Mouse (Mus musculus): ENCODE measurements around the gene Ppp4r3a. TPM values are rescaled to one million over a fixed set of nuclear protein-coding genes. Genes with fewer than 3 reads are reported as not detected.

Ppp4r3a gene
- polyA plus RNA-seq, 1 experiment: 6.6 TPM

GRCm38 (mm10) chr12:101039956-101040355 lies 43.5 kb downstream of the Ppp4r3a start:
- no peak for DNase-seq (ENCODE audit: low read depth, low spot score)

DNA sequence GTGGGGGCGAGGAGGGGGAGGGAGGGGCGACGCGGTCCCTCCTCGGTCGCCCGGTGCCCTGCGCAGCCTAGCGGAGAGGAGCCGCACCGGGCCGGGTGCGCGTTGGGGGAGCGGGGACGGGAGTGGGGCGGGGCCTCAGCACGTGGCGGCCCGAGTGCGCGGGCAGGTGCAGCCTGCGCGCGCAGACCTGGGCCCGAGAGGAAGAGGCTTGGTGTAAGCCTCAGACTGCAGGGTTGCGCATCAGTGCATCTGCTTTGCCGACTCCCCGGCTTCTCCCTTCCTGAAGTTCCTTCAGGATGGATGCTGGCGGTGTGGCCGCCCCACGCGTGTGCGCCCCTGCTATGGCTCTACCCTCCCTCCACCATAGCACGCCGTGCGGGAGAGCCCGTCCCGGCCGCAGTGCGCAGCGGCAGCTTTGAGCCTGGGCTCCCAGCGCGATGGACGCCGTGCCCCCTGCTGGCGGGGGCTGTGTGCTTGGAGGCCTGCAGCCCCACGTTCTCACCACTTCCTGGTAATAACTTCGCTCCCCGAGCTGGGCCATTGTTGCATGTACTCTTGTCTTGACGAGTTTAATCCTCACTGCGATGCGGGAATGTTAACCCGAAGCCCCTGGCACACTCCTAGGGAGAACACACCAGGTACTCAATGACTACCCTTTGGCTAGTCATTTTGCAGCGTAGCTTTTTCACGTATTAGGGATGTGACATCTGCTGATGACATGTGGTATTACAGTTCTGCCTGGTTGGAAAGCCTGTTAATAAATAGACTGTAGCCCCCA lies 54.4 kb downstream of the Ppp4r3a start, which contains the start of gene Ccdc88c:
Gene Ccdc88c (minus strand): TSS at position 103 of the 778 bp plus-strand sequence.
- WGBS: under 1% methylated on average over 52 of the region's 56 CpGs
- DNase-seq (ENCODE audit: low read depth, low spot score): no peak

DNA sequence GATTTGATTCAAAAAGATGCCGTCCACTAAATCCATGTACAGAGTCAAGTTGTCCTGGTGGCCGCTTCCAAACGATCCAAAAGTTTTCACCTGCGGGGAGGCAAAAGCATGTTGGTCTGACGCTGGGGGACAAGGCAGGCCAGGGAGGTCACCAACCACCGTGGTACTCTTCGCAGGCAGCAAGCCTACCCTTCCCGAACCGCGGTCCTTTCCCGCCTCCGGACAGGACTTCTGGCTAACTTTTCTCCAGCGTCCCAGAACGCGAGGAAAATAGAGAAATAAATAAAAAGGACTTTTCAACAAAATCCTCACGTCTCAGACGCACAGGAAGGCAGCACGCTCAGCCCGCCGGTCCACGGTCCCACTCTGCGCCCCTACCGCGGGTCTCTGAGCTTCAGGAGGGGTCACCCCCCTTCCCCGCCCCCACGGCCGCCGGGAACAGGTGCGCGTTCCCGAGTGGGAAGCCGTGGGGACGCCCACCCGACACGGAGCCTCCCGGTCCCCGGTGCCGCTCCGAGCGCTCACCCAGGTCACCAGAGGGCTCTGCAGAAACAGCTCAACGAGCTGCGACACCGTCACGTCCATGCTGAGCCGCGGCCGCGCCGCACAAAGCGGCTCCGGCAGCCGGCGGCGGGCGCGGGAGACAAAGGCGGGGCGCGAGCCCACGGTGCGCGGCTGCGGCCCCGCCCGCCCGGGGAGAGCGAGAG lies 55.1 kb downstream of the Ppp4r3a start:
- no peak for DNase-seq (ENCODE audit: low read depth, low spot score)
- under 1% methylated on average over 66 of the region's 67 CpGs for WGBS

DNA sequence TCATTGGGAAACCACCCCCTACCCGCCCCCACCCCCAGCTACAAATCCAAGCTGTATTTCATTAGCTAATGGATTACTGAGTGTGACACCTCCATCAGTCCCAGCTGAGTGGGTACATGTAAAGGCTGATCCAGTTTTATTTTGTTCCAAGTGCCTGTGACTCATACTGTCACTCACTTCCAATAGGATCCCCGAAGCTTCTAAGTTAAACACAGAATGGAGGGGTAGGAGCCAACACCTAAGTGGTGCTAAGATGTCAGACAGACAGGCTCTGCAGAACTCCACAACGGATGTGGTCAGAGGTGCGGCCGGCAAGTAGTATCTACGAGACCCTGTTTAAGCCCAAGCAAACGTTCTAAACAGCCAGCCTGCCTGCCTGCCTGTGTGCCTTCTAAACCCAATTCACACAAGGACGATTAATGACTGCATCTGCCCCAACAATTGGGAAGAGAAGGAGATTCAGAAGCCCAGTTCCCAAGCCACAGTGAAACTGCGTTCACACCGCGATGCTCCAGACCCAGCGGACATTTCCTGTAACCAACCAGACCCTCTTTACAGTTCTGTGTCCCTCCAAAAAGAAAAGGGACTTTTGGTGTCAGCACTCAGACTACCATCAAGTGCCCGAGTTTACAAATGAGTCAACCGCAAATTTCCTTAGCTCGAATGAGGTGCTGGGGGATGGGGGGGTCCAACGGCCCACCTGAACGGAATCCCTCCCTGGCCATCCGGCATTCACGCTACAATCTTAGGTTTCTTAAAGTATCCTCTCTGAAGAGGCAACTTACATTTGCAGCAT lies 55.9 kb downstream of the Ppp4r3a start:
- no peak for DNase-seq (ENCODE audit: low read depth, low spot score)
- 3% methylated on average over 19 of the region's 19 CpGs for WGBS

GRCm38 (mm10) chr12:101026946-101027345 lies 56.6 kb downstream of the Ppp4r3a start:
- 7% methylated on average over 14 of the region's 14 CpGs for WGBS
- DNase-seq (ENCODE audit: low read depth, low spot score): no peak

DNA sequence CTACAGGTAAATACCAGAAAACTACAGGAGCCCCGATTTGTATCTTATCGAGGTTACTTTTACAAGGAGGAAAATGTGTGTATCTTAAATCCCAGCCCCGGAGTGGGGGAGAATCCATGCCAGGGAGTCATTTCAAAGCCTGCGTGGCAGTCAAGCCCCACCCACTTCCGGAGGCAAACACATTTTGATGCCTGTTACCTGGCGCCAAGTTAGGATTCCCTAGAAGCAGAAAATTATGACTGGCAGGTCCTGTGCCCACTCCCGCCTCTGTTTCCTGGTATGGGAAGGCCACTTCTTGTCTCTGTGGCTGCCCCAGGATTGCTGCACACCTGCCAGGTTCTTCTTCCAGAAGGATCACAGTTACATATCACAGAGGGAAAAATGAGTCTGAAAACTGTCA lies 57.0 kb downstream of the Ppp4r3a start:
- no peak for DNase-seq (ENCODE audit: low read depth, low spot score)
- WGBS: 22% methylated on average over 7 of the region's 7 CpGs

DNA sequence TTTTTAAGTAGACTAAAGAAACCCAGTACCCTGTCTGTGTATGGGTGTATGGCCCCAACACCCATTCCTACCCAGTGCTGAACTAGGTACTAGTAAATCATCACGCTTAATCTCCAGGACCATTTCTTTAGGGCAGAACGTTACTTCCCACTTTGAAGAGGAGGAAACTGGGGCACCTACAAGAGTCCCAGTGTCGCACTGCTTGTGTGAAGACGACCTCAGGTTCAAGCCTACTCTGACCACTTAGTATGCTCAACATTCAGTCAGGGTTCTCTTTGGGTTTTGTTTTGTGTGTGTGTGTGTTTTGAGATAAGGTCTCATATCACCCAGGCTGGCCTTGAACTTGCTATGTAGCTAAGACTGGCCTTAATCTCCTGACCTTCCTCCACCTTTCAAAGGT lies 57.5 kb downstream of the Ppp4r3a start:
- DNase-seq (ENCODE audit: low read depth, low spot score): no peak
- WGBS: 48% methylated on average over 4 of the region's 4 CpGs

DNA sequence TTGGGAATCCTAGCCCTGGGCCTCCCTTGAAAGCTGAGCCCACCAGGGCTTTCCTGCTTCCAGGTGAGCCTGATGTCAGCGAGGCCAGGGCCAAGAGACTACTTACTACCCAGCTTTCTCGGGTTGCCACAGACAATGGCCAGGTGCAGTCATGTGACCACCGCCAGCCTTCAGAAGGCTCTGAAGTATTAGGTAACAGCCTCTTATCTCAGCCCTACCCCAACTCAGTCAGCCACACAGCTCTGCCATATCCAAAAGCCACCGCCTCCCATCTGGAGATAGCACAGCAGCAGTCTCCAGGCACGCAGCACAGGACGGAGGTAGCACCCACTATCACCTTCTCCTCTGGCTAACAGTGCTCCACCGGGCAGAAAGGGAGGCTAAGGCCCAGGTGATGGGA lies 58.1 kb downstream of the Ppp4r3a start:
- DNase-seq (ENCODE audit: low read depth, low spot score): no peak
- WGBS: 35% methylated on average over 7 of the region's 7 CpGs

GRCm38 (mm10) chr12:101024824-101025223 lies 58.7 kb downstream of the Ppp4r3a start:
- 53% methylated on average over 8 of the region's 8 CpGs for WGBS

GRCm38 (mm10) chr12:101023143-101023542 lies 60.4 kb downstream of the Ppp4r3a start:
- WGBS: 54% methylated on average over 11 of the region's 11 CpGs
- no peak for DNase-seq (ENCODE audit: low read depth, low spot score)

More at GRCm38 (mm10) chr12:101024824-101025223, 58.7 kb downstream of the Ppp4r3a start:
- no peak for DNase-seq (ENCODE audit: low read depth, low spot score)

GRCm38 (mm10) chr12:101022353-101022752 lies 61.1 kb downstream of the Ppp4r3a start:
- 95% methylated on average over 8 of the region's 8 CpGs for WGBS

DNA sequence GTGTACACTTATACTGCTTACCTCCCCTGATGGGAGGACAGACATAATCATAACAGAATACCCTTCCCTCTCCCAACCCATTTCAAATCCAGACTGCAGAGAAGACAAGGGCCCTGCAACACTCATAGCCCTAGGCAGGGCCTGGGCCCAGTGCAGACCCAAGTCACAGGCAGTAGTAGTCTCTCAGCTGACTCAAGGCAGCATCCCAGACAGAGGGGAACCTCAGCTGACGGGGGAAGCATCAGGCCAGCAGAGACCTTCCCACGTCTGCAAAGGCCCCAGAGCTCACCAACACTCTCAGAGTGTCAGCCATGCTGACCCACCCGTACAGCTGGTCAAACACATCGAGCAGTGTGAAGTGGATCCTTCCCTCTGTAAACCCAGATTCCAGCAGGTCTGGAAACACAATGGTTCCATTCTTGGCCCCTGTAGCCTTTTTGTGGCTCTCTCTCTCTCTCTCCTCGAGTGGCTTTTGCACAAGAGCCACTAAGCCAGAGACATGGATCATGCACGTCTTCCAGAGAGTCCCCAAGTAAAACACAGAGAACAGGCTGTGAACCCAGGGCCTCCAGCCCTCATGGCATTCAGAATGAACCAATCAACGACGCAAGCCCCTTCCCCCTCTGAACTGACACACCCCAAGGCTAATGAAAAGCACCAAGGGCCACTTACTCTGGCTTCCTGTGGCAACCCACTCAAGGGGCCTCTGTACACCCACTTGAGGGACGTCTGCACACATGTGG lies 61.8 kb downstream of the Ppp4r3a start:
- DNase-seq (ENCODE audit: low read depth, low spot score): no peak
- 61% methylated on average over 9 of the region's 9 CpGs for WGBS

More at GRCm38 (mm10) chr12:101022353-101022752, 61.1 kb downstream of the Ppp4r3a start:
- DNase-seq (ENCODE audit: low read depth, low spot score): no peak

DNA sequence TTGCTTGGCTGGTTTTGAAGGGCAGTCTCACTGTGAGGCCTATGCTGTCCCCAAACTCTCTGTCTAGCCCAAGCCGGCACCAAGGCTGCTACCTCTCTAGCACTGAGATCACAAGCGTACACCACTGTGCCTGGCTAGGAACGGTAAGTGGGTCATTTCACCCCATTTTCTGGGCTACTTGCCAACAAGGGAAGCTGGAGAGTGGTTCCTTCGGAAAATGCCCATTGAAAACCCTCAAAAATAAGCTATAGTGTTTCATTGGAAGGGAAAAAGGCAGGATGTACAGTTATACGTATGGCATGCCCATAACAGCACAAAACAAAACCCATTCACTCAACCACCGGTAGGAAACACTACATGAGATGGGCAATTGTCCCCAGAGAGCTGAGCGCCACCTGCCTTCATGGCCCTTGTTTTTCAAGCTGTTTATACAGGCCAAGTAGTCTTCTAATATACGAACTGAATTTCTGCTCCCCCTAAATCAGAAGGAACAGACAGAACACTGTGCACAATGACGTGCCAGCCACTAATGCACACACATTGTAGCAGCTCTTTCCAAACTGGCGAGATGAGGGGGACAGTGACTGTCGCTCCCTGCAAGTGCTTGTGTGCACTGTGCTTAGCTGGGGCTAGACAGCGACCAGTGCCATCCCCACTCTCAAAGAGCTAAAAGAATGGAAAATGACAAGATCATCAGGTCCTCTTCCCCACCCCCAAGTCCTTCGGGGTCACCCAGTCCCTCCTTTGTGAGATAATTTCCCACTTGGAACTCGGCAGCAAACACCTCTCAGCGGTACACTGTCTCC lies 63.1 kb downstream of the Ppp4r3a start:
- DNase-seq (ENCODE audit: low read depth, low spot score): no peak

DNA sequence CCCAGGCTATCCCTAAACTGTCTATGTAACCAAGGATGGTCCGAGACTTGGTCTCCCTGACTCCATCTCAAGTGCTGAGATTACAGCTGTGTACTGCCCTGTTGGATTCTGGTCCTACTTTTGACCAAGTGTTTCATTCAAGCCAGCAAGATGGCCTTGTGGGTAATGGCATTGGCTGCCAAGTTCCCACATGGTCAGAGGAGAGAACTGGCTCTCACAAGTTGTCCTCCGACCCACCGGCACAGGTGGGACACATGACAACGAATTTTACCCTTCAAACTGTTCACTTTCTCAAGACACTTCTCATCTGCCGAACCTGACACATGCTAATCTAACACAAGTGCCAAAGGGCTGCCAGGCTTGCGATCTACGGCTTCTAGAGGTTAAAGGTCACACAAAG lies 64.1 kb downstream of the Ppp4r3a start:
- no peak for DNase-seq (ENCODE audit: low read depth, low spot score)
- WGBS: 80% methylated on average over 7 of the region's 7 CpGs

More for the DNA sequence above, 63.1 kb downstream of the Ppp4r3a start:
- 83% methylated on average over 15 of the region's 15 CpGs for WGBS

GRCm38 (mm10) chr12:101019031-101019430 lies 64.5 kb downstream of the Ppp4r3a start:
- no peak for DNase-seq (ENCODE audit: low read depth, low spot score)
- WGBS: 66% methylated on average over 5 of the region's 5 CpGs

GRCm38 (mm10) chr12:101017971-101018371 lies 65.5 kb downstream of the Ppp4r3a start:
- DNase-seq (ENCODE audit: low read depth, low spot score): no peak
- 6% methylated on average over 6 of the region's 6 CpGs for WGBS

DNA sequence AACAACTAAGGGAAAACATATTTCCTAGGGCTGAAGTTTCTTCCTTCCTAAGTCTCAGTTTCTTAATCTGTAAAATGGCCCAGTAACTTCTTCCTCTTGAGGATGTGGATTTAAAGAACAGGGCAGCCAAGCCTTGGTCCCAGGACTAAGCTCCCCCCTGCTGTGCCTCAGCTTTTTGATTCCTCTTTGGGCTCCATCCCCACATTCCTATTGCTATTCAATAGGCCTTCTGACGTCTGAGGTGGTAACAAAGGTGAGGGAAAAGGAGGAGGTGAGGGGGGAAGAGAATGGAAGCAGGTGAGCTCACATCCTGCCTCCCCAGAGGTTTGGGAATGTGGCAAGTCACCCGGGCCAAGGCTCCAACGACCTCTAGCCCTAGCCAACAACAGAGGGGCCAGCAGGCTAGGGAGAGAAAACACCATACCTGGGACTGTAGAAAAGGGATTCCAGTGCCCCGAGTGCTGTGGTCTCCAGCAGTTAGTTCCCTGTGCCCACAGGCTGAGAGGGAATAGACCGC lies 67.0 kb downstream of the Ppp4r3a start:
- DNase-seq (ENCODE audit: low read depth, low spot score): no peak
- WGBS: 46% methylated on average over 5 of the region's 5 CpGs

GRCm38 (mm10) chr12:101015926-101016325 lies 67.6 kb downstream of the Ppp4r3a start:
- 26% methylated on average over 4 of the region's 4 CpGs for WGBS
- DNase-seq (ENCODE audit: low read depth, low spot score): no peak

Data from large intestine, adult 2 months (tissue).